Mouse (Mus musculus): ENCODE data around the gene Tnp2. TPM values are rescaled to one million over a fixed set of nuclear protein-coding genes. Genes with fewer than 3 reads are reported as not detected.
A peak's percentile ranks its signal among the peaks of the same experiment; 100 is the strongest.

Gene Tnp2
- polyA plus RNA-seq, 1 experiment = not detected

- Histone ChIP-seq H3K4me3 (ENCODE audit: insufficient read depth, low read length) (no peak within 1 kb of the TSS), H3K4me1 (ENCODE audit: control insufficient read depth, insufficient read depth, low read length) (no peaks in the 10 kb centered on the region), H3K27ac (ENCODE audit: insufficient read depth, low read length) (no peak within 1 kb of the TSS)
- no peak for TF ChIP-seq POLR2A (IDR thresholded peaks at IDR 0.05; ENCODE audit: low read depth, low read length)
- TF ChIP-seq CTCF (IDR thresholded peaks at IDR 0.05; ENCODE audit: borderline replicate concordance, insufficient read depth, low read length) = no peak
These were observed 7.6 kb upstream of the Tnp2 start, which contains the start of gene Prm2 for GRCm38 (mm10) chr16:10796034-10796433. Gene Prm2, minus strand, starts transcription at chr16:10796134.

GRCm38 (mm10) chr16:10790702-10791101 lies 2.2 kb upstream of the Tnp2 start, which contains the start of gene Prm3:
Gene Prm3, minus strand, starts transcription at chr16:10790914.
- TF ChIP-seq POLR2A (IDR thresholded peaks at IDR 0.05; ENCODE audit: low read depth, low read length) (no peak), CTCF (IDR thresholded peaks at IDR 0.05; ENCODE audit: borderline replicate concordance, insufficient read depth, low read length) (no peak)
- H3K27ac ChIP-seq (ENCODE audit: insufficient read depth, low read length) = no peak within 1 kb of the TSS
- H3K4me3 ChIP-seq (ENCODE audit: insufficient read depth, low read length) = no peak within 1 kb of the TSS
- 0 out of 2 replicates have a peak, but pooled peaks cover 3% of the 10 kb centered on the region for H3K4me1 ChIP-seq (ENCODE audit: control insufficient read depth, insufficient read depth, low read length)

- no peak for TF ChIP-seq POLR2A (IDR thresholded peaks at IDR 0.05; ENCODE audit: low read depth, low read length)
- no peak for TF ChIP-seq CTCF (IDR thresholded peaks at IDR 0.05; ENCODE audit: borderline replicate concordance, insufficient read depth, low read length)
- no peak overlapping the region for H3K27ac ChIP-seq (ENCODE audit: insufficient read depth, low read length)
- no peak overlapping the region for H3K4me3 ChIP-seq (ENCODE audit: insufficient read depth, low read length)
- H3K4me1 ChIP-seq (ENCODE audit: control insufficient read depth, insufficient read depth, low read length) = 0 out of 2 replicates have a peak, but pooled peaks cover 3% of the 10 kb centered on the region
These were observed 406 bp upstream of the Tnp2 start for GRCm38 (mm10) chr16:10788866-10789265.

- no peak for TF ChIP-seq CTCF (IDR thresholded peaks at IDR 0.05; ENCODE audit: borderline replicate concordance, insufficient read depth, low read length)
- no peak for TF ChIP-seq POLR2A (IDR thresholded peaks at IDR 0.05; ENCODE audit: low read depth, low read length)
- peaks cover 10% of the 10 kb centered on the region for H3K4me1 ChIP-seq (ENCODE audit: control insufficient read depth, insufficient read depth, low read length)
- H3K27ac ChIP-seq (ENCODE audit: insufficient read depth, low read length) = peak overlapping the region; percentile 94
- no peak overlapping the region for H3K4me3 ChIP-seq (ENCODE audit: insufficient read depth, low read length)
These were observed 857 bp downstream of the Tnp2 start for GRCm38 (mm10) chr16:10787548-10788058.

GRCm38 (mm10) chr16:10786782-10787547 lies 1.5 kb downstream of the Tnp2 start:
- no peak for TF ChIP-seq CTCF (IDR thresholded peaks at IDR 0.05; ENCODE audit: borderline replicate concordance, insufficient read depth, low read length)
- no peak for TF ChIP-seq POLR2A (IDR thresholded peaks at IDR 0.05; ENCODE audit: low read depth, low read length)
- Histone ChIP-seq H3K4me3 (ENCODE audit: insufficient read depth, low read length) (no peak overlapping the region), H3K27ac (ENCODE audit: insufficient read depth, low read length) (peak overlapping the region; percentile 94), H3K4me1 (ENCODE audit: control insufficient read depth, insufficient read depth, low read length) (peaks cover 14% of the 10 kb centered on the region)

- H3K4me3 ChIP-seq (ENCODE audit: insufficient read depth, low read length) = peak overlapping the region; percentile 73; the same call in 1 of the 2 replicates
- H3K4me1 ChIP-seq (ENCODE audit: control insufficient read depth, insufficient read depth, low read length) = peaks cover 14% of the 10 kb centered on the region
- H3K27ac ChIP-seq (ENCODE audit: insufficient read depth, low read length) = peak overlapping the region; percentile 94
- TF ChIP-seq CTCF (IDR thresholded peaks at IDR 0.05; ENCODE audit: borderline replicate concordance, insufficient read depth, low read length) (peak; percentile 90), POLR2A (IDR thresholded peaks at IDR 0.05; ENCODE audit: low read depth, low read length) (peak; percentile 63)
These were observed 2.2 kb downstream of the Tnp2 start for GRCm38 (mm10) chr16:10786288-10786687.

GRCm38 (mm10) chr16:10785371-10786231 lies 2.9 kb downstream of the Tnp2 start, which contains the start of gene Socs1:
Gene Socs1, minus strand, starts transcription at chr16:10785536.
- Histone ChIP-seq H3K4me3 (ENCODE audit: insufficient read depth, low read length) (peak within 1 kb of the TSS; percentile 78), H3K27ac (ENCODE audit: insufficient read depth, low read length) (peak within 1 kb of the TSS; percentile 94), H3K4me1 (ENCODE audit: control insufficient read depth, insufficient read depth, low read length) (peaks cover 14% of the 10 kb centered on the region)
- TF ChIP-seq CTCF (IDR thresholded peaks at IDR 0.05; ENCODE audit: borderline replicate concordance, insufficient read depth, low read length) = no peak
- TF ChIP-seq POLR2A (IDR thresholded peaks at IDR 0.05; ENCODE audit: low read depth, low read length) = peak; percentile 86

GRCm38 (mm10) chr16:10784793-10785370 lies 3.6 kb downstream of the Tnp2 start:
- Histone ChIP-seq H3K4me3 (ENCODE audit: insufficient read depth, low read length) (peak overlapping the region; percentile 78), H3K4me1 (ENCODE audit: control insufficient read depth, insufficient read depth, low read length) (peaks cover 14% of the 10 kb centered on the region), H3K27ac (ENCODE audit: insufficient read depth, low read length) (peak overlapping the region; percentile 74)
- peak; percentile 37 for TF ChIP-seq CTCF (IDR thresholded peaks at IDR 0.05; ENCODE audit: borderline replicate concordance, insufficient read depth, low read length)
- TF ChIP-seq POLR2A (IDR thresholded peaks at IDR 0.05; ENCODE audit: low read depth, low read length) = peak; percentile 95
